Mouse (Mus musculus): ENCODE results near the gene Snx21.

DNA sequence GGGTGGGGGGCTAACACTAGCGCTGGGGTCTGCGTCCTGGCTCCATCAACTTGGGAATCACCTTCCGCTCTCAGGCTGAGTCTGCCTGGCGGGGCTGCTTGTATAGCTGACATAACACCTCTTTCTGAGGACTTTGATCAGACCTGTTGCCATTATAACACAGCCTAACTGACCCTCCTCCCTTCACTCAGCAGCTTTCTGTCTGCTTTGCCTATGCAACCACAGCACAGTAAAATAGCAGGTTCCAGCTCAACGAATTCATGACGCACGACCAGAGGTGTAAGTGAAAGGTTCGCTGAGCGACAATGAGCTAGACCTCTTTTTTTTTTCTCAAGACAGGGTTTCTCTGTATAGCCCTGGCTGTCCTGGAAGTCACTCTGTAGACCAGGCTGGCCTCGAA is 45.4 kb downstream of the Snx21 start:
- TF ChIP-seq ETS1 (IDR thresholded peaks at IDR 0.05; ENCODE audit: low read depth, low read length) (no peak), USF2 (IDR thresholded peaks at IDR 0.05; ENCODE audit: borderline replicate concordance in 1 of 2, insufficient read depth in 1 of 2, low read depth in 1 of 2, low read length in 2 of 2) (no peak), POLR2AphosphoS2 (IDR thresholded peaks at IDR 0.05; ENCODE audit: low read length) (no peak), GATA1 (IDR thresholded peaks at IDR 0.05; ENCODE audit: low read depth, low read length) (no peak), EP300 (IDR thresholded peaks at IDR 0.05; ENCODE audit: low read depth in 1 of 2, low read length in 2 of 2) (no peak), CTCF (IDR thresholded peaks at IDR 0.05 in 2 of 3, conservative IDR thresholded peaks at IDR 0.05 in 1 of 3; ENCODE audit: control insufficient read depth in 1 of 3, insufficient read depth in 1 of 3, low read depth in 2 of 3, low read length in 3 of 3, poor library complexity in 1 of 3, severe bottlenecking in 1 of 3) (no peak), MYB (IDR thresholded peaks at IDR 0.05; ENCODE audit: low read depth, low read length) (no peak), ZMIZ1 (IDR thresholded peaks at IDR 0.05; ENCODE audit: low read depth, low read length) (no peak), TAL1 (IDR thresholded peaks at IDR 0.05; ENCODE audit: low read length) (no peak), MYC (IDR thresholded peaks at IDR 0.05; ENCODE audit: low read depth, low read length) (no peak), BHLHE40 (IDR thresholded peaks at IDR 0.05; ENCODE audit: borderline replicate concordance, low read depth, low read length) (no peak), GABPA (IDR thresholded peaks at IDR 0.05; ENCODE audit: low read depth, low read length) (no peak), POLR2A (IDR thresholded peaks at IDR 0.05; ENCODE audit: control insufficient read depth in 1 of 2, insufficient read depth in 1 of 2, low read depth in 1 of 2, low read length in 2 of 2, poor library complexity in 1 of 2) (no peak)
